Mouse (Mus musculus) heart, embryonic 16.5 days (tissue): ENCODE data around the gene Cyp2j12. TPM values are rescaled to one million over a fixed set of nuclear protein-coding genes. Genes with fewer than 3 reads are reported as not detected.
A peak's percentile ranks its signal among the peaks of the same experiment; 100 is the strongest.
"Not testable (repeated sequence)": the region's sequence is repeated elsewhere in the genome, so short reads cannot be mapped to it uniquely, and the experiment has no call there.

Source experiments
- ATAC-seq: fragments of 200-750 bp; cut with Nextera tagmentation; replicated peaks from 2 replicates; pipeline ENCODE4 v1.8.0; 2017; ENCODE audit warnings: moderate number of reproducible peaks; ENCODE audit not compliant: insufficient read depth, low FRiP score; ENCODE audit errors: extremely low read depth
- H3K27ac ChIP-seq: fragments of 300-500 bp; sonication (generic); 2 replicates; pipeline ENCODE4 v1.5.1; 2014; ENCODE audit warnings: mild to moderate bottlenecking, low read length, control low read depth, moderate library complexity
- H3K27me3 ChIP-seq: fragments of 300-500 bp; sonication (generic); 2 replicates; pipeline ENCODE4 v1.6.1; 2014; ENCODE audit warnings: low read length, mixed read lengths; ENCODE audit not compliant: control insufficient read depth, insufficient read depth
- H3K36me3 ChIP-seq: fragments of 300-500 bp; sonication (generic); 2 replicates; pipeline ENCODE4 v1.6.1; 2014; ENCODE audit not compliant: control insufficient read depth, insufficient read depth
- H3K4me1 ChIP-seq: fragments of 300-500 bp; sonication (generic); 2 replicates; pipeline ENCODE4 v1.6.1; 2014; ENCODE audit warnings: low read length, mixed read lengths; ENCODE audit not compliant: control insufficient read depth, insufficient read depth
- H3K4me2 ChIP-seq: fragments of 300-500 bp; sonication (generic); 2 replicates; pipeline ENCODE4 v1.6.1; 2014; ENCODE audit warnings: low read depth, mild to moderate bottlenecking, control low read depth, low read length
- H3K4me3 ChIP-seq: fragments of 300-500 bp; sonication (generic); 2 replicates; pipeline ENCODE4 v1.5.1; 2014; ENCODE audit warnings: mild to moderate bottlenecking, control low read depth, low read length
- H3K9ac ChIP-seq: fragments of 300-500 bp; sonication (generic); 2 replicates; pipeline ENCODE4 v1.6.1; 2014; ENCODE audit warnings: low read length, control low read depth
- H3K9me3 ChIP-seq: fragments of 300-500 bp; sonication (generic); replicated peaks from 2 replicates; pipeline ENCODE4 v1.6.1; 2016; ENCODE audit warnings: low read length; ENCODE audit not compliant: control insufficient read depth
- WGBS: fragments of 180-500 bp; shearing (Covaris S2); extraction: QIAGEN DNeasy Blood & Tissue Kit; methylation state at CpG from one replicate; pipeline ENCODE4 v1.1.7; 2014; 5-methylcytosine and 5-hydroxymethylcytosine counted together
- polyA plus RNA-seq: library from polyadenylated mRNA; unstranded; fragments of >200 nt; fragmentation: Nextera tagmentation; extraction: Ambion mirVana; gene quantifications from 2 replicates; pipeline ENCODE4 v1.2.1, GENCODE M21; 2015

Cyp2j12 gene
- polyA plus RNA-seq, 1 experiment from 2014 or later, result not detected

DNA sequence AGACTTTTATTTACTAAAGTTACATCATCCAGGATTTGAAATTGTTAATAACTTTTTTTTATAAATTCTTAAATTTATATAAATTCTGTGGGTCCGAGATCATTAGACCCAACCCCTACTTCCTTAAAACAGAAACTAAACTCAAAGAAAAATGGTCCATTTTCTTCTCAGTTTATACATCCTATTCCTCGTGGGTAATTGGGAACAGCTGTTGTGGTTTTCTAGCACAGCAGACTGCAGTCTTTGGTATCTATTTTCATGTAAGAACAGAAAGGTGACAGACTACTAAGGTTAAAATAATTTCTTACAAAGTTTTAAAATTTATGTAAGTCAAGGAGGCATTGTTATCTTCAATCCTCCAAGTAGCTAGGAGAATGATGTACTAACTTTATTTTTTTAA is 44.1 kb downstream of the Cyp2j12 start:
- no peak for ATAC-seq
- Histone ChIP-seq H3K4me1 (no peaks in the 10 kb centered on the region), H3K4me2 (no peak overlapping the region), H3K27ac (no peak overlapping the region), H3K4me3 (no peak overlapping the region), H3K9me3 (no peaks in the 10 kb centered on the region), H3K27me3 (no peaks in the 10 kb centered on the region), H3K9ac (no peak overlapping the region), H3K36me3 (no peaks in the 10 kb centered on the region)
- WGBS, result 52% methylated on average over 2 of the region's 2 CpGs

DNA sequence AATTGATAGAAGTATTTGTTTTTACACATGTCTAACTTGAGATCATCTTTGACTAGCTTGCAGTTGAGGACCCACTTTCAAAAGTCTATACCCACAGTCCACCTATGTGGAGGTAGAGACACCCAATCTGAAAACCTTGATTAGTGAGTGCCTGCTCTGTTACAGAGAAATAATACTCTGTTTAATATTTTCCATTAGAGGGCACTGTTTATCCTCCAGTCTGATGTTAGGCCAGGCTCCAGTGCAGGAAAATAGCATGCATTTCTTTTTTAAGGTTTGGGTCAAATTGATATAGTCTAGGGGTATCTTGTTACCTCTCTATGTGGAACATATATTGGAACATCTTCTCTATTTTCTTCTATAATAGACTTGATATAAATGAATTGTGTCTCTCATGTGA is 49.1 kb downstream of the Cyp2j12 start:
- Histone ChIP-seq H3K4me3 (no peak overlapping the region), H3K27ac (no peak overlapping the region), H3K9me3 (no peaks in the 10 kb centered on the region), H3K9ac (no peak overlapping the region), H3K4me2 (no peak overlapping the region), H3K27me3 (no peaks in the 10 kb centered on the region), H3K4me1 (no peaks in the 10 kb centered on the region), H3K36me3 (no peaks in the 10 kb centered on the region)
- ATAC-seq, result no peak

DNA sequence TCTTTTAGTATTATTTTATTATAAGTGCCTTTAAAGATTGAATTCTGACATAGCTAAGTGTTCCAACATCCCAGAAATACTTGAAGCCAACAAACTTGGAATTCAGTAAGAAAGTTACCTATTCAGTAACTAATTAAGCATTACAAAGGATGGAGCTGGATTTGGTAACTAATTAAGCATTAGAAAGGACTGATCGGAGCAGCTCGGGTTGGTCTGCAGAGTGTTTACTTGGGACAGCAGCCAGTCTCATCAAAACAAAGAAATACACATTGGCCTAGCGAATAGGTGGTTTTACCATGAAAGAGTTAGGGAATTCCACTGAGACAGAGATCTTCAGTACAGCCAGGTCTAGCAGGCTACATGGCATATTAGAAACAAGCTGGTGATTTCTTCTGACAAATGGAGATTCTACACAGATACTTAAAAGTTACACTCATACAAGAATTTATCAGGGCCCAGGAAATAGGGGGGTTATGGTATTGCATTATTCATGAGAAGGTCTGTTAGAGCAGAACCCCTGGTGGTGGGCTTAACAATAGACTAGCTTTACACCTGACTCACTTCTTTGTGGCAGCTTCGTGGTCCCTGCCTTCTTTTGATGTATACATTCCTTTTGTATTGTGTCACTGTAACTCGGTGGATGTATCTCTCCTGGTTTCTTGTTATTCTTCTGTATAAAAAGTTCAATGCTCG is 51.5 kb downstream of the Cyp2j12 start:
- H3K9ac ChIP-seq, H3K27me3 ChIP-seq, H3K4me3 ChIP-seq, H3K4me2 ChIP-seq, ATAC-seq, H3K36me3 ChIP-seq, H3K9me3 ChIP-seq, H3K4me1 ChIP-seq, H3K27ac ChIP-seq: not testable (repeated sequence)
- WGBS, result 60% methylated on average over 6 of the region's 6 CpGs

DNA sequence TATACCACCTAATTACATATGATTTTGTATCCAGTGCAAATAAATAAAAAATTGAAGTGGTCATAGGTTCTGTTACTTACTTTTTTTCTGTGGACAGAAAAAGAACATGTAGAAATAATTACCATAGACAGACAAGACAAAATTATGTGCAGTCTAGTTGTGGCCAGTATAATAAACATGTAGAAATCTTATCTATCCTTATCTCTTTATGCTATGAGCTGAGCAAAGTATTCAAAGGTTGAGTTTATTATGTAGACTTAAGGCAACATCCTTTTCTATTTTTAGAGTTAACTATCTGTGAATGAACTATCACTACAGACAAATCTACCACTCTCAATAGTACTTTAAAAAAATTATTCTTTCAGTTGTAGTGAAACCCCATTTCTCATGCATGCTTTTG is 62.6 kb downstream of the Cyp2j12 start:
- Histone ChIP-seq H3K4me2 (no peak overlapping the region), H3K27ac (no peak overlapping the region), H3K27me3 (no peaks in the 10 kb centered on the region), H3K9me3 (no peaks in the 10 kb centered on the region), H3K4me3 (no peak overlapping the region), H3K9ac (no peak overlapping the region), H3K4me1 (no peaks in the 10 kb centered on the region), H3K36me3 (no peaks in the 10 kb centered on the region)
- no peak for ATAC-seq

DNA sequence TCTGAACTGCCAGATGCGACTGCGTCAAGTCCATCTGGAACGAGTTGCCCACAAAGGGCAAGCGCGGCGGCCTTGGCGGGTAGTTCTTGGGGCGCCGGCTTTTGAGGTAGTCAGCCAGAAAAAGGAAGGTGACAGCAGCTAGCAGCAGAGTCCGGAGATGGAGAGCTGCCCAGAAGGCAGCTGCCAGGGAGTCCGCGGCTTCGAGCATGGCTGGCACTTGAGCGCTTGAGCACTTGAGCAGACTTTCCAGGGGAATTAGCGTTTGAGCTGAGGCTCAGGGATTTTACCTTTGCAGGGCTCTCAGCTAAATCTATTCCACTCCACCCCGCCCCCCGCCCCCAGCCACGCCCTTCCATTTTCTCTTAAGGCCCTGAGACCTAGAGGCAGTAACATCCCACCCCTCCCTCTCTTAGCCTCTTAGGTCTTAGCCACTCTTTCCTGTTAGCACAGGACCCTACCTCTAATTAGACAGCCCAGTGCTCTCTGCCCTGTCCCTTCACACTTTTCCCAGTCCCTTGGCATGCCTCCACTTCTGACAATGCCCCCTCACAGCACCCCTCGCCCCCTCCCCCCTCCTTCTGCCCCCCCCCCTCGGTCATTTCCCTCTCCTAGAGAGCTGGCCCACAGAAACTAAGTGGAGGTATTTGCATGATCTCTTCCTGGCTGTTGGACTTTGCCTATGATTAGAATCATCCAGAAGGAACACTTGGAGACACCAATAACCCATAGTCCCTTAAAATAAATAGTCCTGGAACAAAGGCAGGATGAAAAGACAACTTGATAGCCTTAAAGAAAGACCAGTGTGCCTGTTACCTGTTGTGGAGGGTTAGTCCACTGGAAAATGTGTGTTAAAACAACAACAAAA is 63.5 kb downstream of the Cyp2j12 start, which contains the start of gene Cyp2j13:
TSS of gene Cyp2j13 (minus strand) at position 286 of the 865 bp plus-strand sequence.
- H3K9me3 ChIP-seq, result no peaks in the 10 kb centered on the region
- whole genome bisulfite sequencing, result 3% methylated on average over 19 of the region's 20 CpGs
- H3K9ac ChIP-seq, result no peak within 1 kb of the TSS
- H3K4me1 ChIP-seq, result no peaks in the 10 kb centered on the region
- H3K27me3 ChIP-seq, result no peaks in the 10 kb centered on the region
- ATAC-seq, result no peak
- peak within 1 kb of the TSS; percentile 54 for H3K4me2 ChIP-seq
- no peak within 1 kb of the TSS for H3K27ac ChIP-seq
- H3K4me3 ChIP-seq, result 0 out of 2 replicates have a peak within 1 kb of the TSS, but pooled peaks have one; percentile 11
- no peaks in the 10 kb centered on the region for H3K36me3 ChIP-seq

- no peak for ATAC-seq
- Histone ChIP-seq H3K4me1 (no peaks in the 10 kb centered on the region), H3K9me3 (no peaks in the 10 kb centered on the region), H3K9ac (no peak overlapping the region), H3K27ac (no peak overlapping the region), H3K4me3 (no peak overlapping the region), H3K36me3 (no peaks in the 10 kb centered on the region), H3K4me2 (no peak overlapping the region), H3K27me3 (no peaks in the 10 kb centered on the region)
- 77% methylated on average over 2 of the region's 2 CpGs for WGBS
These were observed 78.9 kb downstream of the Cyp2j12 start for GRCm38 (mm10) chr4:96062045-96062444.

- 87% methylated on average over 2 of the region's 2 CpGs for WGBS
- H3K36me3 ChIP-seq, result no peaks in the 10 kb centered on the region
- H3K9me3 ChIP-seq, result no peaks in the 10 kb centered on the region
- no peak overlapping the region for H3K4me3 ChIP-seq
- ATAC-seq, result no peak
- no peak overlapping the region for H3K27ac ChIP-seq
- no peak overlapping the region for H3K4me2 ChIP-seq
- no peak overlapping the region for H3K9ac ChIP-seq
- H3K27me3 ChIP-seq, result no peaks in the 10 kb centered on the region
- no peaks in the 10 kb centered on the region for H3K4me1 ChIP-seq
These were observed 80.8 kb downstream of the Cyp2j12 start for GRCm38 (mm10) chr4:96060106-96060505.

Other genes with a start within 250 kb of the Cyp2j12 start
- 6.3 and 6.5 TPM in 2 replicates for gene Hook1, start 173.9 kb downstream of the Cyp2j12 start, polyA plus RNA-seq
- gene Cyp2j13, start 63.6 kb downstream of the Cyp2j12 start, polyA plus RNA-seq, result not detected in 2 replicates
- not detected in 2 replicates for gene Cyp2j7, start 95.5 kb upstream of the Cyp2j12 start, polyA plus RNA-seq
- not detected in 2 replicates for gene Cyp2j11, start 207.5 kb upstream of the Cyp2j12 start, polyA plus RNA-seq